Mouse (Mus musculus): ENCODE measurements around the gene Top2a.

GRCm38 (mm10) chr11:99023094-99023493 is 895 bp downstream of the Top2a start:
- TF ChIP-seq CTCF (IDR thresholded peaks at IDR 0.05; ENCODE audit: control insufficient read depth, insufficient read depth, low read length) (no peak), POLR2A (IDR thresholded peaks at IDR 0.05; ENCODE audit: borderline replicate concordance, control insufficient read depth, low read depth, low read length) (no peak)

Data from bone marrow, adult 2 months (tissue).